Mouse (Mus musculus): Measurements from ENCODE around the gene Elp4. TPM values are rescaled to one million over a fixed set of nuclear protein-coding genes. Genes with fewer than 3 reads are reported as not detected.

The Elp4 gene
- polyA plus RNA-seq, 1 experiment from 2014 or later, result 39.2 TPM

GRCm38 (mm10) chr2:105801536-105801935 is 102.8 kb downstream of the Elp4 start:
- Histone ChIP-seq H3K9me3 (ENCODE audit: control insufficient read depth, low read length) (no peaks in the 10 kb centered on the region), H3K4me2 (ENCODE audit: low read length) (no peak overlapping the region), H3K4me1 (ENCODE audit: control insufficient read depth, insufficient read depth, low read length) (no peaks in the 10 kb centered on the region), H3K27ac (replicated peaks; ENCODE audit: low read depth, low read length) (no peak overlapping the region), H3K4me3 (replicated peaks; ENCODE audit: low read depth, low read length) (no peak overlapping the region), H3K36me3 (ENCODE audit: control insufficient read depth, insufficient read depth, low read length) (no peaks in the 10 kb centered on the region), H3K9ac (replicated peaks; ENCODE audit: low read length) (no peak overlapping the region), H3K27me3 (ENCODE audit: control insufficient read depth, insufficient read depth, low read length) (peaks cover 24% of the 10 kb centered on the region)
- ATAC-seq (ENCODE audit: low FRiP score, low TSS enrichment) (no peak), DNase-seq (no peak)
- WGBS, result 83% methylated on average over 6 of the region's 6 CpGs

- Histone ChIP-seq H3K4me1 (ENCODE audit: control insufficient read depth, insufficient read depth, low read length) (no peaks in the 10 kb centered on the region), H3K27ac (replicated peaks; ENCODE audit: low read depth, low read length) (no peak overlapping the region), H3K9me3 (ENCODE audit: control insufficient read depth, low read length) (no peaks in the 10 kb centered on the region), H3K27me3 (ENCODE audit: control insufficient read depth, insufficient read depth, low read length) (peaks cover 27% of the 10 kb centered on the region), H3K4me3 (replicated peaks; ENCODE audit: low read depth, low read length) (no peak overlapping the region), H3K36me3 (ENCODE audit: control insufficient read depth, insufficient read depth, low read length) (no peaks in the 10 kb centered on the region), H3K4me2 (ENCODE audit: low read length) (no peak overlapping the region), H3K9ac (replicated peaks; ENCODE audit: low read length) (no peak overlapping the region)
- WGBS, result 49% methylated on average over 1 of the region's 1 CpGs
- ATAC-seq (ENCODE audit: low FRiP score, low TSS enrichment), result no peak
- DNase-seq, result no peak
Measured at GRCm38 (mm10) chr2:105800694-105801093, 103.7 kb downstream of the Elp4 start.

- Histone ChIP-seq H3K9me3 (ENCODE audit: control insufficient read depth, low read length) (no peaks in the 10 kb centered on the region), H3K4me1 (ENCODE audit: control insufficient read depth, insufficient read depth, low read length) (no peaks in the 10 kb centered on the region), H3K9ac (replicated peaks; ENCODE audit: low read length) (no peak overlapping the region), H3K27ac (replicated peaks; ENCODE audit: low read depth, low read length) (no peak overlapping the region), H3K27me3 (ENCODE audit: control insufficient read depth, insufficient read depth, low read length) (peaks cover 34% of the 10 kb centered on the region), H3K4me2 (ENCODE audit: low read length) (no peak overlapping the region), H3K4me3 (replicated peaks; ENCODE audit: low read depth, low read length) (no peak overlapping the region), H3K36me3 (ENCODE audit: control insufficient read depth, insufficient read depth, low read length) (no peaks in the 10 kb centered on the region)
- ATAC-seq (ENCODE audit: low FRiP score, low TSS enrichment), result no peak
- DNase-seq, result peak; percentile 45
- whole genome bisulfite sequencing, result 67% methylated on average over 2 of the region's 2 CpGs
Measured at GRCm38 (mm10) chr2:105799840-105800239, 104.5 kb downstream of the Elp4 start.

GRCm38 (mm10) chr2:105797842-105798241 is 106.5 kb downstream of the Elp4 start:
- no peak for DNase-seq
- Histone ChIP-seq H3K27me3 (ENCODE audit: control insufficient read depth, insufficient read depth, low read length) (peaks cover 42% of the 10 kb centered on the region), H3K36me3 (ENCODE audit: control insufficient read depth, insufficient read depth, low read length) (no peaks in the 10 kb centered on the region), H3K27ac (replicated peaks; ENCODE audit: low read depth, low read length) (no peak overlapping the region), H3K4me3 (replicated peaks; ENCODE audit: low read depth, low read length) (no peak overlapping the region), H3K9me3 (ENCODE audit: control insufficient read depth, low read length) (no peaks in the 10 kb centered on the region), H3K9ac (replicated peaks; ENCODE audit: low read length) (no peak overlapping the region), H3K4me2 (ENCODE audit: low read length) (no peak overlapping the region), H3K4me1 (ENCODE audit: control insufficient read depth, insufficient read depth, low read length) (no peaks in the 10 kb centered on the region)
- no peak for ATAC-seq (ENCODE audit: low FRiP score, low TSS enrichment)

GRCm38 (mm10) chr2:105796101-105796500 is 108.3 kb downstream of the Elp4 start:
- H3K9ac ChIP-seq (replicated peaks; ENCODE audit: low read length), result no peak overlapping the region
- H3K36me3 ChIP-seq (ENCODE audit: control insufficient read depth, insufficient read depth, low read length), result no peaks in the 10 kb centered on the region
- no peaks in the 10 kb centered on the region for H3K4me1 ChIP-seq (ENCODE audit: control insufficient read depth, insufficient read depth, low read length)
- no peak overlapping the region for H3K27ac ChIP-seq (replicated peaks; ENCODE audit: low read depth, low read length)
- no peak for ATAC-seq (ENCODE audit: low FRiP score, low TSS enrichment)
- no peak overlapping the region for H3K4me2 ChIP-seq (ENCODE audit: low read length)
- no peaks in the 10 kb centered on the region for H3K9me3 ChIP-seq (ENCODE audit: control insufficient read depth, low read length)
- no peak for DNase-seq
- H3K4me3 ChIP-seq (replicated peaks; ENCODE audit: low read depth, low read length), result no peak overlapping the region
- H3K27me3 ChIP-seq (ENCODE audit: control insufficient read depth, insufficient read depth, low read length), result peaks cover 42% of the 10 kb centered on the region

GRCm38 (mm10) chr2:105792339-105793120 is 111.8 kb downstream of the Elp4 start:
- no peaks in the 10 kb centered on the region for H3K36me3 ChIP-seq (ENCODE audit: control insufficient read depth, insufficient read depth, low read length)
- H3K4me1 ChIP-seq (ENCODE audit: control insufficient read depth, insufficient read depth, low read length), result no peaks in the 10 kb centered on the region
- no peak overlapping the region for H3K4me3 ChIP-seq (replicated peaks; ENCODE audit: low read depth, low read length)
- 67% methylated on average over 12 of the region's 12 CpGs for WGBS
- no peaks in the 10 kb centered on the region for H3K9me3 ChIP-seq (ENCODE audit: control insufficient read depth, low read length)
- H3K27ac ChIP-seq (replicated peaks; ENCODE audit: low read depth, low read length), result no peak overlapping the region
- H3K27me3 ChIP-seq (ENCODE audit: control insufficient read depth, insufficient read depth, low read length), result peaks cover 47% of the 10 kb centered on the region
- DNase-seq (no peak), ATAC-seq (ENCODE audit: low FRiP score, low TSS enrichment) (no peak)
- no peak overlapping the region for H3K4me2 ChIP-seq (ENCODE audit: low read length)
- H3K9ac ChIP-seq (replicated peaks; ENCODE audit: low read length), result no peak overlapping the region

- 100% methylated on average over 1 of the region's 1 CpGs for WGBS
- Histone ChIP-seq H3K9ac (replicated peaks; ENCODE audit: low read length) (no peak overlapping the region), H3K27ac (replicated peaks; ENCODE audit: low read depth, low read length) (no peak overlapping the region), H3K4me1 (ENCODE audit: control insufficient read depth, insufficient read depth, low read length) (no peaks in the 10 kb centered on the region), H3K9me3 (ENCODE audit: control insufficient read depth, low read length) (no peaks in the 10 kb centered on the region), H3K36me3 (ENCODE audit: control insufficient read depth, insufficient read depth, low read length) (no peaks in the 10 kb centered on the region), H3K27me3 (ENCODE audit: control insufficient read depth, insufficient read depth, low read length) (peaks cover 58% of the 10 kb centered on the region), H3K4me3 (replicated peaks; ENCODE audit: low read depth, low read length) (no peak overlapping the region), H3K4me2 (ENCODE audit: low read length) (no peak overlapping the region)
- no peak for DNase-seq
- no peak for ATAC-seq (ENCODE audit: low FRiP score, low TSS enrichment)
Measured at GRCm38 (mm10) chr2:105789936-105790335, 114.4 kb downstream of the Elp4 start.

GRCm38 (mm10) chr2:105787726-105788125 is 116.6 kb downstream of the Elp4 start:
- DNase-seq (no peak), ATAC-seq (ENCODE audit: low FRiP score, low TSS enrichment) (no peak)
- no peak overlapping the region for H3K4me2 ChIP-seq (ENCODE audit: low read length)
- no peaks in the 10 kb centered on the region for H3K9me3 ChIP-seq (ENCODE audit: control insufficient read depth, low read length)
- no peak overlapping the region for H3K9ac ChIP-seq (replicated peaks; ENCODE audit: low read length)
- peaks cover 58% of the 10 kb centered on the region for H3K27me3 ChIP-seq (ENCODE audit: control insufficient read depth, insufficient read depth, low read length)
- no peak overlapping the region for H3K4me3 ChIP-seq (replicated peaks; ENCODE audit: low read depth, low read length)
- H3K36me3 ChIP-seq (ENCODE audit: control insufficient read depth, insufficient read depth, low read length), result no peaks in the 10 kb centered on the region
- WGBS, result 46% methylated on average over 4 of the region's 4 CpGs
- H3K27ac ChIP-seq (replicated peaks; ENCODE audit: low read depth, low read length), result no peak overlapping the region
- no peaks in the 10 kb centered on the region for H3K4me1 ChIP-seq (ENCODE audit: control insufficient read depth, insufficient read depth, low read length)

GRCm38 (mm10) chr2:105786986-105787385 is 117.4 kb downstream of the Elp4 start:
- H3K9ac ChIP-seq (replicated peaks; ENCODE audit: low read length), result no peak overlapping the region
- no peaks in the 10 kb centered on the region for H3K4me1 ChIP-seq (ENCODE audit: control insufficient read depth, insufficient read depth, low read length)
- peaks cover 58% of the 10 kb centered on the region for H3K27me3 ChIP-seq (ENCODE audit: control insufficient read depth, insufficient read depth, low read length)
- H3K4me3 ChIP-seq (replicated peaks; ENCODE audit: low read depth, low read length), result no peak overlapping the region
- H3K27ac ChIP-seq (replicated peaks; ENCODE audit: low read depth, low read length), result no peak overlapping the region
- no peaks in the 10 kb centered on the region for H3K9me3 ChIP-seq (ENCODE audit: control insufficient read depth, low read length)
- WGBS, result 24% methylated on average over 2 of the region's 2 CpGs
- ATAC-seq (ENCODE audit: low FRiP score, low TSS enrichment) (no peak), DNase-seq (no peak)
- no peaks in the 10 kb centered on the region for H3K36me3 ChIP-seq (ENCODE audit: control insufficient read depth, insufficient read depth, low read length)
- no peak overlapping the region for H3K4me2 ChIP-seq (ENCODE audit: low read length)
